In the genomic region with DNA sequence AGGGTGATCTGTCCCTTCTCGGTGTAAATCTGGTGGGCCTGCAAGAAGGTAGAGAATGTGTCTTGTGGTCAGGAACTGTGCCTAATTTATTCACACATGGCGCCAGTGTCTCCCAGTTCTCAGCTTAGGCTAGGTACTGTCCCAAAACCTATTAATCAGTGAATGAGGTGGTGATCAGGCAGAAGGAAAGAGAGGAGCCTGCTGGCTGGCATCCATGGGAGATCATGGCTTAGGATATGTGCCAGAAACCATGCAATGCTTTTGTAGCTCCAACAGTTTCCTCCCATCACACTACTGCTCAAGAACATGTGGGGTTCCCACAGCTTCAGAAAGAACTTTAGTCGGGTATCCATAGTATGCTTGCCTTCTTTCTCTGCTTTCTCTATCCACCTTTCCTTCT, we compare ENCODE assay signal across 30 mouse cellular contexts.
"Had no signal": no experiment of that assay in that cellular context is flagged by ENCODE, and none has a peak within 500 bp of the region (broad histone marks: within the 10 kb centered on the region; RNA-seq: fewer than 3 reads in every experiment).

No protein-coding gene starts in this region.

- H3K4me3 ChIP-seq: limb, embryonic 10.5 days; limb, embryonic 12.5 days; limb, embryonic 13.5 days; limb, embryonic 15.5 days; liver, embryonic 12.5 days; liver, embryonic 13.5 days; liver, embryonic 15.5 days; lung, embryonic 15.5 days; midbrain, embryonic 10.5 days; midbrain, embryonic 12.5 days; midbrain, embryonic 13.5 days; midbrain, embryonic 15.5 days; myocyte; neural tube, embryonic 12.5 days had no signal

- H3K27me3 ChIP-seq: limb, embryonic 13.5 days; limb, embryonic 15.5 days; liver, embryonic 12.5 days; liver, embryonic 13.5 days; liver, embryonic 15.5 days; lung, embryonic 15.5 days; midbrain, embryonic 12.5 days; midbrain, embryonic 13.5 days; midbrain, embryonic 15.5 days; neural tube, embryonic 12.5 days had no signal

- DNase-seq: left cerebral cortex, postnatal 4 days; liver; liver, embryonic 13.5 days; liver, postnatal 0 days; lung, adult 18-20 months; lung, adult 2 months; lung, embryonic 14.5 days; lung, postnatal 10 days; lung, postnatal 14 days; lung, postnatal 36 days; lung, postnatal 4 days; midbrain, embryonic 14.5 days had no signal

- ATAC-seq: liver, embryonic 12.5 days; liver, postnatal 0 days; lung, postnatal 0 days; midbrain, embryonic 13.5 days; midbrain, embryonic 15.5 days; midbrain, embryonic 16.5 days had no signal

- H3K27ac ChIP-seq: limb, embryonic 10.5 days; limb, embryonic 12.5 days; limb, embryonic 13.5 days; limb, embryonic 15.5 days; liver, embryonic 12.5 days; liver, embryonic 13.5 days; liver, embryonic 14.5 days; liver, embryonic 15.5 days; lung, embryonic 15.5 days; macrophage; midbrain, embryonic 10.5 days; midbrain, embryonic 12.5 days; midbrain, embryonic 13.5 days; midbrain, embryonic 15.5 days; neural tube, embryonic 12.5 days had no signal

- H3K4me1 ChIP-seq: limb, embryonic 10.5 days; limb, embryonic 12.5 days; limb, embryonic 13.5 days; limb, embryonic 15.5 days; liver, embryonic 12.5 days; lung, embryonic 15.5 days; megakaryocyte, embryonic 14.5 days; midbrain, embryonic 12.5 days; midbrain, embryonic 15.5 days; neural tube, embryonic 12.5 days had no signal
